Mouse (Mus musculus): Measurements from ENCODE around the gene Cask. TPM values are rescaled to one million over a fixed set of nuclear protein-coding genes. Genes with fewer than 3 reads are reported as not detected.

Cask gene
- polyA plus RNA-seq, 1 experiment from 2014 or later = 14.6 TPM

GRCm38 (mm10) chrX:13655906-13656305, 195.3 kb downstream of the Cask start:
- no peaks in the 10 kb centered on the region for H3K36me3 ChIP-seq
- no peaks in the 10 kb centered on the region for H3K4me1 ChIP-seq (replicated peaks)
- 89% methylated on average over 6 of the region's 6 CpGs for WGBS
- no peaks in the 10 kb centered on the region for H3K9me3 ChIP-seq
- no peak overlapping the region for H3K4me3 ChIP-seq
- DNase-seq (ENCODE audit: low spot score) = no peak
- no peak overlapping the region for H3K27ac ChIP-seq
- H3K27me3 ChIP-seq (ENCODE audit: insufficient read depth, poor library complexity, severe bottlenecking) = no peaks in the 10 kb centered on the region

GRCm38 (mm10) chrX:13655005-13655421, 196.2 kb downstream of the Cask start:
- 91% methylated on average over 3 of the region's 3 CpGs for WGBS

GRCm38 (mm10) chrX:13652291-13652690, 198.9 kb downstream of the Cask start:
- Histone ChIP-seq H3K4me1 (replicated peaks) (no peaks in the 10 kb centered on the region), H3K36me3 (no peaks in the 10 kb centered on the region), H3K9me3 (no peaks in the 10 kb centered on the region), H3K27ac (no peak overlapping the region), H3K27me3 (ENCODE audit: insufficient read depth, poor library complexity, severe bottlenecking) (no peaks in the 10 kb centered on the region), H3K4me3 (no peak overlapping the region)
- no peak for DNase-seq (ENCODE audit: low spot score)
- 85% methylated on average over 1 of the region's 1 CpGs for WGBS

More at GRCm38 (mm10) chrX:13655005-13655421, 196.2 kb downstream of the Cask start:
- no peaks in the 10 kb centered on the region for H3K4me1 ChIP-seq (replicated peaks)
- H3K36me3 ChIP-seq = no peaks in the 10 kb centered on the region
- no peak overlapping the region for H3K4me3 ChIP-seq
- no peaks in the 10 kb centered on the region for H3K9me3 ChIP-seq
- H3K27ac ChIP-seq = no peak overlapping the region
- no peak for DNase-seq (ENCODE audit: low spot score)
- H3K27me3 ChIP-seq (ENCODE audit: insufficient read depth, poor library complexity, severe bottlenecking) = no peaks in the 10 kb centered on the region

GRCm38 (mm10) chrX:13651889-13652288, 199.3 kb downstream of the Cask start:
- no peak overlapping the region for H3K27ac ChIP-seq
- no peak for DNase-seq (ENCODE audit: low spot score)
- H3K36me3 ChIP-seq = no peaks in the 10 kb centered on the region
- no peaks in the 10 kb centered on the region for H3K9me3 ChIP-seq
- H3K27me3 ChIP-seq (ENCODE audit: insufficient read depth, poor library complexity, severe bottlenecking) = no peaks in the 10 kb centered on the region
- H3K4me1 ChIP-seq (replicated peaks) = no peaks in the 10 kb centered on the region
- 86% methylated on average over 2 of the region's 2 CpGs for WGBS
- no peak overlapping the region for H3K4me3 ChIP-seq

GRCm38 (mm10) chrX:13638894-13639293, 212.3 kb downstream of the Cask start:
- WGBS = 83% methylated on average over 2 of the region's 2 CpGs
- H3K27ac ChIP-seq = no peak overlapping the region
- no peak for DNase-seq (ENCODE audit: low spot score)

GRCm38 (mm10) chrX:13636398-13636797, 214.8 kb downstream of the Cask start:
- 90% methylated on average over 1 of the region's 1 CpGs for WGBS

More at GRCm38 (mm10) chrX:13638894-13639293, 212.3 kb downstream of the Cask start:
- Histone ChIP-seq H3K4me1 (replicated peaks) (no peaks in the 10 kb centered on the region), H3K4me3 (no peak overlapping the region), H3K36me3 (no peaks in the 10 kb centered on the region), H3K9me3 (no peaks in the 10 kb centered on the region), H3K27me3 (ENCODE audit: insufficient read depth, poor library complexity, severe bottlenecking) (no peaks in the 10 kb centered on the region)

GRCm38 (mm10) chrX:13631599-13632283, 219.4 kb downstream of the Cask start, which contains the start of gene Gpr34:
Gene Gpr34, plus strand, starts transcription at chrX:13632089.
- DNase-seq (ENCODE audit: low spot score) = no peak
- no peak within 1 kb of the TSS for H3K27ac ChIP-seq
- no peaks in the 10 kb centered on the region for H3K9me3 ChIP-seq
- H3K4me1 ChIP-seq (replicated peaks) = no peaks in the 10 kb centered on the region
- WGBS = 77% methylated on average over 5 of the region's 5 CpGs
- no peaks in the 10 kb centered on the region for H3K27me3 ChIP-seq (ENCODE audit: insufficient read depth, poor library complexity, severe bottlenecking)
- H3K4me3 ChIP-seq = no peak within 1 kb of the TSS
- H3K36me3 ChIP-seq = no peaks in the 10 kb centered on the region

More at GRCm38 (mm10) chrX:13636398-13636797, 214.8 kb downstream of the Cask start:
- no peak for DNase-seq (ENCODE audit: low spot score)
- Histone ChIP-seq H3K36me3 (no peaks in the 10 kb centered on the region), H3K27ac (no peak overlapping the region), H3K4me1 (replicated peaks) (no peaks in the 10 kb centered on the region), H3K27me3 (ENCODE audit: insufficient read depth, poor library complexity, severe bottlenecking) (no peaks in the 10 kb centered on the region), H3K4me3 (no peak overlapping the region), H3K9me3 (no peaks in the 10 kb centered on the region)

- no peaks in the 10 kb centered on the region for H3K9me3 ChIP-seq
- H3K4me3 ChIP-seq = no peak overlapping the region
- H3K27me3 ChIP-seq (ENCODE audit: insufficient read depth, poor library complexity, severe bottlenecking) = 0 out of 2 replicates have a peak, but pooled peaks cover 8% of the 10 kb centered on the region
- WGBS = 83% methylated on average over 5 of the region's 5 CpGs
- no peak overlapping the region for H3K27ac ChIP-seq
- no peaks in the 10 kb centered on the region for H3K4me1 ChIP-seq (replicated peaks)
- no peak for DNase-seq (ENCODE audit: low spot score)
- H3K36me3 ChIP-seq = no peaks in the 10 kb centered on the region
These were observed 228.5 kb downstream of the Cask start for GRCm38 (mm10) chrX:13622654-13623053.

- H3K4me1 ChIP-seq (replicated peaks) = no peaks in the 10 kb centered on the region
- WGBS = 94% methylated on average over 4 of the region's 4 CpGs
- DNase-seq (ENCODE audit: low spot score) = no peak
- H3K36me3 ChIP-seq = no peaks in the 10 kb centered on the region
- H3K27me3 ChIP-seq (ENCODE audit: insufficient read depth, poor library complexity, severe bottlenecking) = 0 out of 2 replicates have a peak, but pooled peaks cover 11% of the 10 kb centered on the region
- H3K27ac ChIP-seq = no peak overlapping the region
- H3K9me3 ChIP-seq = no peaks in the 10 kb centered on the region
- H3K4me3 ChIP-seq = no peak overlapping the region
These were observed 229.7 kb downstream of the Cask start for GRCm38 (mm10) chrX:13621473-13621872.

- no peak overlapping the region for H3K27ac ChIP-seq
- H3K9me3 ChIP-seq = no peaks in the 10 kb centered on the region
- no peak for DNase-seq (ENCODE audit: low spot score)
- H3K4me3 ChIP-seq = no peak overlapping the region
- H3K27me3 ChIP-seq (ENCODE audit: insufficient read depth, poor library complexity, severe bottlenecking) = 0 out of 2 replicates have a peak, but pooled peaks cover 3% of the 10 kb centered on the region
- H3K4me1 ChIP-seq (replicated peaks) = no peaks in the 10 kb centered on the region
- peaks cover 7% of the 10 kb centered on the region; the same call in 1 of the 2 replicates for H3K36me3 ChIP-seq
- WGBS = 90% methylated on average over 4 of the region's 4 CpGs
These were observed 232.7 kb downstream of the Cask start for GRCm38 (mm10) chrX:13618476-13618875.

- 88% methylated on average over 1 of the region's 1 CpGs for WGBS
- Histone ChIP-seq H3K9me3 (no peaks in the 10 kb centered on the region), H3K36me3 (peaks cover 9% of the 10 kb centered on the region; the same call in 1 of the 2 replicates), H3K4me3 (no peak overlapping the region), H3K27me3 (ENCODE audit: insufficient read depth, poor library complexity, severe bottlenecking) (0 out of 2 replicates have a peak, but pooled peaks cover 2% of the 10 kb centered on the region), H3K27ac (no peak overlapping the region), H3K4me1 (replicated peaks) (no peaks in the 10 kb centered on the region)
- DNase-seq (ENCODE audit: low spot score) = no peak
These were observed 233.9 kb downstream of the Cask start for GRCm38 (mm10) chrX:13617294-13617693.

- Histone ChIP-seq H3K4me3 (no peak overlapping the region), H3K36me3 (peaks cover 9% of the 10 kb centered on the region; the same call in 1 of the 2 replicates), H3K27ac (no peak overlapping the region), H3K4me1 (replicated peaks) (no peaks in the 10 kb centered on the region), H3K9me3 (no peaks in the 10 kb centered on the region), H3K27me3 (ENCODE audit: insufficient read depth, poor library complexity, severe bottlenecking) (0 out of 2 replicates have a peak, but pooled peaks cover 2% of the 10 kb centered on the region)
- no peak for DNase-seq (ENCODE audit: low spot score)
- WGBS = 69% methylated on average over 1 of the region's 1 CpGs
These were observed 234.4 kb downstream of the Cask start for GRCm38 (mm10) chrX:13616726-13617125.

- no peaks in the 10 kb centered on the region for H3K9me3 ChIP-seq
- H3K27me3 ChIP-seq (ENCODE audit: insufficient read depth, poor library complexity, severe bottlenecking) = peaks cover under 1% of the 10 kb centered on the region; the same call in 1 of the 2 replicates
- H3K4me3 ChIP-seq = no peak overlapping the region
- H3K36me3 ChIP-seq = peaks cover 12% of the 10 kb centered on the region
- H3K27ac ChIP-seq = no peak overlapping the region
- WGBS = 86% methylated on average over 2 of the region's 2 CpGs
- H3K4me1 ChIP-seq (replicated peaks) = no peaks in the 10 kb centered on the region
- DNase-seq (ENCODE audit: low spot score) = no peak
These were observed 239.1 kb downstream of the Cask start for GRCm38 (mm10) chrX:13612115-13612514.
